Mouse (Mus musculus): ENCODE data around the gene 9630041A04Rik.

- TF ChIP-seq CTCF (conservative IDR thresholded peaks at IDR 0.05 in 1 of 2, IDR thresholded peaks at IDR 0.05 in 1 of 2; ENCODE audit: low read depth in 2 of 2, low read length in 2 of 2) = no peak
- no peak for TF ChIP-seq POLR2A (IDR thresholded peaks at IDR 0.05; ENCODE audit: low read depth, low read length)
- TF ChIP-seq PAX5 (IDR thresholded peaks at IDR 0.05; ENCODE audit: low read length) = no peak
- TF ChIP-seq EP300 (IDR thresholded peaks at IDR 0.05; ENCODE audit: low read length) = no peak
- TF ChIP-seq MAX (IDR thresholded peaks at IDR 0.05; ENCODE audit: low read length) = no peak
- TF ChIP-seq MXI1 (IDR thresholded peaks at IDR 0.05; ENCODE audit: low read depth, low read length) = no peak
- TF ChIP-seq CHD2 (IDR thresholded peaks at IDR 0.05; ENCODE audit: low read length) = no peak
- no peak for TF ChIP-seq POLR2AphosphoS2 (IDR thresholded peaks at IDR 0.05; ENCODE audit: low read depth, low read length)
Observed at GRCm38 (mm10) chr9:101833619-101834018, 28.0 kb upstream of the 9630041A04Rik start.
